Mouse (Mus musculus): ENCODE data around the gene Ruvbl1. TPM values are rescaled to one million over a fixed set of nuclear protein-coding genes. Genes with fewer than 3 reads are reported as not detected.

Ruvbl1 gene
- polyA plus RNA-seq, 1 experiment from 2014 or later, result 170 TPM

- H3K4me3 ChIP-seq (replicated peaks), result no peak overlapping the region
- peaks cover 7% of the 10 kb centered on the region; the same call in 1 of the 2 replicates for H3K27me3 ChIP-seq
- 71% methylated on average over 2 of the region's 2 CpGs for WGBS
- H3K4me1 ChIP-seq, result no peaks in the 10 kb centered on the region
- no peak overlapping the region for H3K9ac ChIP-seq
- no peak overlapping the region for H3K27ac ChIP-seq
- H3K4me2 ChIP-seq, result no peak overlapping the region
- no peak for ATAC-seq (replicated peaks; ENCODE audit: low FRiP score)
- no peaks in the 10 kb centered on the region for H3K36me3 ChIP-seq
- no peaks in the 10 kb centered on the region for H3K9me3 ChIP-seq (replicated peaks)
Observed at GRCm38 (mm10) chr6:88454545-88454944, 10.7 kb upstream of the Ruvbl1 start.

- Histone ChIP-seq H3K4me1 (peaks cover 15% of the 10 kb centered on the region), H3K9me3 (replicated peaks) (no peaks in the 10 kb centered on the region), H3K9ac (no peak overlapping the region), H3K27ac (no peak overlapping the region), H3K27me3 (no peaks in the 10 kb centered on the region), H3K4me3 (replicated peaks) (no peak overlapping the region), H3K36me3 (peaks cover 76% of the 10 kb centered on the region), H3K4me2 (no peak overlapping the region)
- no peak for ATAC-seq (replicated peaks; ENCODE audit: low FRiP score)
- WGBS, result 71% methylated on average over 6 of the region's 6 CpGs
Observed at GRCm38 (mm10) chr6:88469878-88470277, 4.7 kb downstream of the Ruvbl1 start.

- H3K27ac ChIP-seq, result no peak overlapping the region
- no peaks in the 10 kb centered on the region for H3K9me3 ChIP-seq (replicated peaks)
- 32% methylated on average over 6 of the region's 6 CpGs for WGBS
- H3K4me3 ChIP-seq (replicated peaks), result no peak overlapping the region
- peaks cover 98% of the 10 kb centered on the region for H3K36me3 ChIP-seq
- H3K27me3 ChIP-seq, result no peaks in the 10 kb centered on the region
- ATAC-seq (replicated peaks; ENCODE audit: low FRiP score), result no peak
- no peaks in the 10 kb centered on the region for H3K4me1 ChIP-seq
- H3K4me2 ChIP-seq, result no peak overlapping the region
- H3K9ac ChIP-seq, result no peak overlapping the region
Observed at GRCm38 (mm10) chr6:88480421-88480820, 15.2 kb downstream of the Ruvbl1 start.

GRCm38 (mm10) chr6:88483111-88483510 is 17.9 kb downstream of the Ruvbl1 start:
- Histone ChIP-seq H3K4me1 (no peaks in the 10 kb centered on the region), H3K4me2 (no peak overlapping the region), H3K36me3 (peaks cover 99% of the 10 kb centered on the region), H3K9ac (no peak overlapping the region), H3K27ac (no peak overlapping the region), H3K4me3 (replicated peaks) (no peak overlapping the region), H3K27me3 (no peaks in the 10 kb centered on the region), H3K9me3 (replicated peaks) (no peaks in the 10 kb centered on the region)
- ATAC-seq (replicated peaks; ENCODE audit: low FRiP score), result no peak
- 68% methylated on average over 7 of the region's 7 CpGs for WGBS

- H3K36me3 ChIP-seq, result peaks cover 99% of the 10 kb centered on the region
- H3K9me3 ChIP-seq (replicated peaks), result no peaks in the 10 kb centered on the region
- H3K4me2 ChIP-seq, result no peak overlapping the region
- H3K4me1 ChIP-seq, result no peaks in the 10 kb centered on the region
- no peak for ATAC-seq (replicated peaks; ENCODE audit: low FRiP score)
- no peak overlapping the region for H3K9ac ChIP-seq
- no peak overlapping the region for H3K27ac ChIP-seq
- H3K27me3 ChIP-seq, result no peaks in the 10 kb centered on the region
- no peak overlapping the region for H3K4me3 ChIP-seq (replicated peaks)
Observed at GRCm38 (mm10) chr6:88483913-88484312, 18.7 kb downstream of the Ruvbl1 start.

- no peak overlapping the region for H3K9ac ChIP-seq
- 79% methylated on average over 6 of the region's 6 CpGs for WGBS
- no peak overlapping the region for H3K4me3 ChIP-seq (replicated peaks)
- no peaks in the 10 kb centered on the region for H3K4me1 ChIP-seq
- no peak overlapping the region for H3K27ac ChIP-seq
- H3K4me2 ChIP-seq, result no peak overlapping the region
- H3K36me3 ChIP-seq, result peaks cover 92% of the 10 kb centered on the region
- H3K27me3 ChIP-seq, result no peaks in the 10 kb centered on the region
- ATAC-seq (replicated peaks; ENCODE audit: low FRiP score), result no peak
- H3K9me3 ChIP-seq (replicated peaks), result no peaks in the 10 kb centered on the region
Observed at GRCm38 (mm10) chr6:88485378-88485777, 20.2 kb downstream of the Ruvbl1 start.

GRCm38 (mm10) chr6:88486893-88487292 is 21.7 kb downstream of the Ruvbl1 start:
- Histone ChIP-seq H3K27me3 (no peaks in the 10 kb centered on the region), H3K4me3 (replicated peaks) (no peak overlapping the region), H3K4me2 (no peak overlapping the region), H3K9ac (no peak overlapping the region), H3K27ac (no peak overlapping the region), H3K9me3 (replicated peaks) (no peaks in the 10 kb centered on the region), H3K4me1 (no peaks in the 10 kb centered on the region), H3K36me3 (peaks cover 92% of the 10 kb centered on the region)
- WGBS, result 77% methylated on average over 8 of the region's 8 CpGs
- no peak for ATAC-seq (replicated peaks; ENCODE audit: low FRiP score)

- Histone ChIP-seq H3K9ac (no peak overlapping the region), H3K27me3 (no peaks in the 10 kb centered on the region), H3K4me3 (replicated peaks) (no peak overlapping the region), H3K27ac (no peak overlapping the region), H3K36me3 (peaks cover 92% of the 10 kb centered on the region), H3K4me1 (no peaks in the 10 kb centered on the region), H3K4me2 (no peak overlapping the region), H3K9me3 (replicated peaks) (no peaks in the 10 kb centered on the region)
- ATAC-seq (replicated peaks; ENCODE audit: low FRiP score), result no peak
- 91% methylated on average over 7 of the region's 7 CpGs for WGBS
Observed at GRCm38 (mm10) chr6:88489026-88489425, 23.8 kb downstream of the Ruvbl1 start.

- H3K4me2 ChIP-seq, result no peak overlapping the region
- H3K36me3 ChIP-seq, result peaks cover 86% of the 10 kb centered on the region
- no peak overlapping the region for H3K9ac ChIP-seq
- no peaks in the 10 kb centered on the region for H3K27me3 ChIP-seq
- 92% methylated on average over 6 of the region's 6 CpGs for whole genome bisulfite sequencing
- H3K4me1 ChIP-seq, result no peaks in the 10 kb centered on the region
- no peaks in the 10 kb centered on the region for H3K9me3 ChIP-seq (replicated peaks)
- H3K27ac ChIP-seq, result no peak overlapping the region
- no peak for ATAC-seq (replicated peaks; ENCODE audit: low FRiP score)
- H3K4me3 ChIP-seq (replicated peaks), result no peak overlapping the region
Observed at GRCm38 (mm10) chr6:88489834-88490233, 24.6 kb downstream of the Ruvbl1 start.

- no peak for ATAC-seq (replicated peaks; ENCODE audit: low FRiP score)
- no peaks in the 10 kb centered on the region for H3K27me3 ChIP-seq
- H3K4me1 ChIP-seq, result 0 out of 2 replicates have a peak, but pooled peaks cover 2% of the 10 kb centered on the region
- H3K9ac ChIP-seq, result no peak overlapping the region
- no peaks in the 10 kb centered on the region for H3K9me3 ChIP-seq (replicated peaks)
- WGBS, result 91% methylated on average over 12 of the region's 12 CpGs
- no peak overlapping the region for H3K4me3 ChIP-seq (replicated peaks)
- no peak overlapping the region for H3K27ac ChIP-seq
- H3K36me3 ChIP-seq, result peaks cover 77% of the 10 kb centered on the region
- no peak overlapping the region for H3K4me2 ChIP-seq
Observed at GRCm38 (mm10) chr6:88490629-88491354, 25.6 kb downstream of the Ruvbl1 start.

- no peak for ATAC-seq (replicated peaks; ENCODE audit: low FRiP score)
- Histone ChIP-seq H3K4me2 (no peak overlapping the region), H3K27me3 (no peaks in the 10 kb centered on the region), H3K4me1 (0 out of 2 replicates have a peak, but pooled peaks cover 2% of the 10 kb centered on the region), H3K9me3 (replicated peaks) (no peaks in the 10 kb centered on the region), H3K27ac (no peak overlapping the region), H3K4me3 (replicated peaks) (no peak overlapping the region), H3K9ac (no peak overlapping the region), H3K36me3 (peaks cover 74% of the 10 kb centered on the region)
- 89% methylated on average over 6 of the region's 6 CpGs for WGBS
Observed at GRCm38 (mm10) chr6:88493712-88494111, 28.5 kb downstream of the Ruvbl1 start.

GRCm38 (mm10) chr6:88499481-88500404 is 34.5 kb downstream of the Ruvbl1 start:
- WGBS, result 3% methylated on average over 76 of the region's 76 CpGs

More at GRCm38 (mm10) chr6:88499481-88500404, 34.5 kb downstream of the Ruvbl1 start:
- no peaks in the 10 kb centered on the region for H3K9me3 ChIP-seq (replicated peaks)
- H3K4me3 ChIP-seq (replicated peaks), result peak overlapping the region; percentile 62
- no peaks in the 10 kb centered on the region for H3K27me3 ChIP-seq
- peak overlapping the region; percentile 61 for H3K9ac ChIP-seq
- peak; percentile 69 for ATAC-seq (replicated peaks; ENCODE audit: low FRiP score)
- H3K4me2 ChIP-seq, result peak overlapping the region; percentile 97
- peaks cover 58% of the 10 kb centered on the region for H3K36me3 ChIP-seq
- peaks cover 16% of the 10 kb centered on the region for H3K4me1 ChIP-seq
- H3K27ac ChIP-seq, result no peak overlapping the region

Measured in kidney, embryonic 15.5 days (tissue).